Mouse (Mus musculus) left cerebral cortex, postnatal 4 days (tissue): ENCODE measurements around the gene Sh2d7. TPM values are rescaled to one million over a fixed set of nuclear protein-coding genes. Genes with fewer than 3 reads are reported as not detected.
"Not testable (repeated sequence)": the region's sequence is repeated elsewhere in the genome, so short reads cannot be mapped to it uniquely, and the experiment has no call there.

ENCODE experiments used
- DNase-seq: peaks from one replicate; pipeline ENCODE4 v3.0.0-alpha.2; 2022
- intact Hi-C: fragments of 180-260 bp; cut with DNase I; formaldehyde crosslinking; loops from one replicate; pipeline ENCODE4 v1.15.1; 2025
- total RNA-seq, 2 experiments: library from RNA; stranded (reverse); gene quantifications; 2 replicates each; pipeline ENCODE4 v1.2.3; 2021

The Sh2d7 gene
- total RNA-seq, 2 experiments from 2014 or later = not detected

GRCm38 (mm10) chr9:54540801-54541200 lies 2.0 kb downstream of the Sh2d7 start:
- intact Hi-C loops = no loop called here
- DNase-seq = no peak

GRCm38 (mm10) chr9:54544212-54544953 lies 5.6 kb downstream of the Sh2d7 start:
- intact Hi-C loops = no loop called here

GRCm38 (mm10) chr9:54544954-54545315 lies 6.2 kb downstream of the Sh2d7 start:
- no peak for DNase-seq
- intact Hi-C loops = no loop called here

More at GRCm38 (mm10) chr9:54544212-54544953, 5.6 kb downstream of the Sh2d7 start:
- DNase-seq = no peak

- peak; percentile 76 for DNase-seq
- intact Hi-C loops = no loop called here
Observed at GRCm38 (mm10) chr9:54547536-54547935, 8.8 kb downstream of the Sh2d7 start.

- no peak for DNase-seq
- intact Hi-C loops = no loop called here
Observed at GRCm38 (mm10) chr9:54549433-54549832, 10.6 kb downstream of the Sh2d7 start.

- peak; percentile 72 for DNase-seq
Observed at GRCm38 (mm10) chr9:54552409-54552808, 13.6 kb downstream of the Sh2d7 start.

GRCm38 (mm10) chr9:54555044-54555443 lies 16.3 kb downstream of the Sh2d7 start:
- no peak for DNase-seq
- intact Hi-C loops = no loop called here

More at GRCm38 (mm10) chr9:54552409-54552808, 13.6 kb downstream of the Sh2d7 start:
- intact Hi-C loops = no loop called here

- intact Hi-C loops = no loop called here
- no peak for DNase-seq
Observed at GRCm38 (mm10) chr9:54558731-54559130, 19.9 kb downstream of the Sh2d7 start.

- intact Hi-C loops = no loop called here
- DNase-seq = peak; percentile 83
Observed at GRCm38 (mm10) chr9:54559771-54560471, 21.1 kb downstream of the Sh2d7 start, which contains the start of gene Cib2. TSS of gene Cib2 (minus strand) at chr9:54560218.

GRCm38 (mm10) chr9:54560831-54561601 lies 22.2 kb downstream of the Sh2d7 start:
- DNase-seq = no peak
- intact Hi-C loops = no loop called here

GRCm38 (mm10) chr9:54566958-54567357 lies 28.2 kb downstream of the Sh2d7 start:
- intact Hi-C loops = no loop called here
- DNase-seq = no peak

- intact Hi-C loops = no loop called here
Observed at GRCm38 (mm10) chr9:54568732-54569131, 29.9 kb downstream of the Sh2d7 start.

GRCm38 (mm10) chr9:54571130-54571839 lies 32.5 kb downstream of the Sh2d7 start:
- no peak for DNase-seq
- intact Hi-C loops = no loop called here

More at GRCm38 (mm10) chr9:54568732-54569131, 29.9 kb downstream of the Sh2d7 start:
- DNase-seq = no peak

GRCm38 (mm10) chr9:54583712-54584111 lies 44.9 kb downstream of the Sh2d7 start:
- no peak for DNase-seq
- intact Hi-C loops = no loop called here

- DNase-seq, intact Hi-C loops: not testable (repeated sequence)
Observed at GRCm38 (mm10) chr9:54584127-54584526, 45.3 kb downstream of the Sh2d7 start.

GRCm38 (mm10) chr9:54585839-54586198 lies 47.0 kb downstream of the Sh2d7 start:
- intact Hi-C loops = no loop called here

GRCm38 (mm10) chr9:54586199-54587061 lies 47.6 kb downstream of the Sh2d7 start, which contains the start of gene Idh3a:
TSS of gene Idh3a (plus strand) at chr9:54586334.
- intact Hi-C loops = no loop called here
- DNase-seq = peak; percentile 100

More at GRCm38 (mm10) chr9:54585839-54586198, 47.0 kb downstream of the Sh2d7 start:
- DNase-seq = peak; percentile 8

GRCm38 (mm10) chr9:54587863-54588262 lies 49.1 kb downstream of the Sh2d7 start:
- DNase-seq = no peak
- intact Hi-C loops = no loop called here

- DNase-seq, intact Hi-C loops: not testable (repeated sequence)
Observed at GRCm38 (mm10) chr9:54593652-54594051, 54.9 kb downstream of the Sh2d7 start.
